Mouse (Mus musculus) heart, postnatal 0 days (tissue): ENCODE data around the gene Fam166b.
A peak's percentile ranks its signal among the peaks of the same experiment; 100 is the strongest.

Experiments used
- CTCF ChIP-seq: IDR thresholded peaks from 2 replicates; pipeline ENCODE4 v1.5.1; 2016; ENCODE audit warnings: antibody characterized with exemption, control low read depth, low read depth
- EP300 ChIP-seq: IDR thresholded peaks from 2 replicates; pipeline ENCODE4 v1.6.1; 2016; ENCODE audit warnings: antibody characterized with exemption, low read depth

DNA sequence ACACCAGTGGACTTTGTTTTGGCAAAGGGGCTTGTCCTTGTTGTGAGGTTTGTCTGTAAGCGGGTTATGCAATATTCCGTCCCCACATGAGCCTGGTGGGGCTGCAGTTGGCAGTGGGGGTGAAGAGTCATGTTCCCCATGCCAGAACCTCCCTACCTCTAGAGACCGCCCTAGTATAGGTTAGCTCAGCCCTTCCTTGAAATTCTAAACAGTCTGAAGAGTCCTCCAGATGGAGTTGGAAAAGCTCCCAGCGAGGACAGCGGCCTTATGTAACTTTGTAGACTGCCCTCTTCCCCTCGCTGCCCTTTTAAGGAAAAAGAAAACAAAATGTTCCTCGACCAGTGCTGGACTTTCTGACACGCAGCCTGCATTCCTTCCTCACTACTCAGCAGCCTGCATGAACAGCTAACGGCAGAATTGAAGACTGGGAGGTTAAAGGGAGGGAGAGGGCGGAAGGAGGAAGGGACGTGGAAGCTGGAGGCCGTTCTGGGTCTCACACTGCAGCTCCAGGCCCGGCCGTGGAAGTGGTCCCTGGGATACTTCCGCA lies 34.5 kb downstream of the Fam166b start:
- TF ChIP-seq CTCF (no peak), EP300 (peak; percentile 99)
